Mouse (Mus musculus): ENCODE data around the gene Polr3b. TPM values are rescaled to one million over a fixed set of nuclear protein-coding genes. Genes with fewer than 3 reads are reported as not detected.

Gene Polr3b
- polyA plus RNA-seq, 1 experiment from 2014 or later = 18.2 TPM

GRCm38 (mm10) chr10:84632005-84632404 is 9.9 kb downstream of the Polr3b start:
- Histone ChIP-seq H3K27me3 (ENCODE audit: control insufficient read depth, insufficient read depth, low read length) (no peaks in the 10 kb centered on the region), H3K36me3 (ENCODE audit: control insufficient read depth, insufficient read depth, low read length) (0 out of 2 replicates have a peak, but pooled peaks cover 5% of the 10 kb centered on the region), H3K27ac (ENCODE audit: low read depth, low read length) (no peak overlapping the region), H3K4me2 (replicated peaks; ENCODE audit: low read depth, low read length) (no peak overlapping the region), H3K4me1 (replicated peaks; ENCODE audit: control insufficient read depth, insufficient read depth, low read length) (no peaks in the 10 kb centered on the region), H3K4me3 (ENCODE audit: low read depth, low read length) (no peak overlapping the region), H3K9me3 (ENCODE audit: control insufficient read depth, low read length) (no peaks in the 10 kb centered on the region), H3K9ac (ENCODE audit: low read depth, low read length) (no peak overlapping the region)
- ATAC-seq (ENCODE audit: low FRiP score) (no peak), DNase-seq (ENCODE audit: low spot score) (no peak)
- WGBS = 91% methylated on average over 4 of the region's 4 CpGs

DNA sequence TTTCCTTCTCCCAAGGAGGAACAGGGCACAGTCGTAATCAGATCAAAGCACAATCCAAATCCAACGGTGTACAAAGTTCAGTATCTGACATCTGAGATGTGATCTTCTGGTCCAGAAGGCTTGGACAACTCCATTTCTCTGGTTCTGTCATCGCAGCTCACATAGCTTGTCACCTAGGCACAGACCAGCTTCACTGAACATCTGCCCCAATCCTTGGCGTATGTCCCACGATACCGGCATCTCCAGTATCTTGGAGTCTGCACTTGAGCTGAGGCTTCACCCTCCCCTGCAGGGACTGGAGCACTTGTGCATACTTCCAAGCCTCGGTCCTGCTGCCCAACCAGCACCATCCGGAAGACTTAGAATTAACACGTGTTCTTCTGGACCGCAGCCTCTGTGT is 14.6 kb downstream of the Polr3b start:
- Histone ChIP-seq H3K4me1 (replicated peaks; ENCODE audit: control insufficient read depth, insufficient read depth, low read length) (no peaks in the 10 kb centered on the region), H3K4me3 (ENCODE audit: low read depth, low read length) (no peak overlapping the region), H3K36me3 (ENCODE audit: control insufficient read depth, insufficient read depth, low read length) (0 out of 2 replicates have a peak, but pooled peaks cover 2% of the 10 kb centered on the region), H3K4me2 (replicated peaks; ENCODE audit: low read depth, low read length) (no peak overlapping the region), H3K27ac (ENCODE audit: low read depth, low read length) (no peak overlapping the region), H3K27me3 (ENCODE audit: control insufficient read depth, insufficient read depth, low read length) (no peaks in the 10 kb centered on the region), H3K9ac (ENCODE audit: low read depth, low read length) (no peak overlapping the region), H3K9me3 (ENCODE audit: control insufficient read depth, low read length) (no peaks in the 10 kb centered on the region)
- ATAC-seq (ENCODE audit: low FRiP score) (no peak), DNase-seq (ENCODE audit: low spot score) (no peak)
- WGBS = 96% methylated on average over 10 of the region's 10 CpGs

DNA sequence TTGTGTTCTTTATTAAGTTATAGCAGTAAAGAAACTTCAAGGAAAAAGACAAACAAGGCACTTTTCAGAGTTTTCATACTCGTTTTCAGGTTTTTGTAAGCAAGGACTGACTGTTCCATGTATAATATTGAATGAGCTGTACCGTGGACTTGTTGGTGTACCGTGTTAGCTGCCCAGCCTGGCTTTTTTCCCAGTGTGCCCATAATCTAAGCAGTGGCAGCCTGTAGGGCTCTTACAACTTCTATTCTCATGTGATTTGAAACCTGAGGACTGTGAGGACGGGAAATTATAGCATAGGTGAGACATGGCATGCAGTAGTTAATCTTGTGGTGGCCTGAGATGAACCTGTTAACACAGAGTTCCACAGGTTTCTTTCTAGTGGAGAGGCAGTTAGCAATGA is 16.3 kb downstream of the Polr3b start:
- DNase-seq (ENCODE audit: low spot score) (no peak), ATAC-seq (ENCODE audit: low FRiP score) (no peak)
- H3K27ac ChIP-seq (ENCODE audit: low read depth, low read length) = no peak overlapping the region
- H3K9ac ChIP-seq (ENCODE audit: low read depth, low read length) = no peak overlapping the region
- no peak overlapping the region for H3K4me3 ChIP-seq (ENCODE audit: low read depth, low read length)
- no peaks in the 10 kb centered on the region for H3K9me3 ChIP-seq (ENCODE audit: control insufficient read depth, low read length)
- H3K4me1 ChIP-seq (replicated peaks; ENCODE audit: control insufficient read depth, insufficient read depth, low read length) = no peaks in the 10 kb centered on the region
- H3K36me3 ChIP-seq (ENCODE audit: control insufficient read depth, insufficient read depth, low read length) = 0 out of 2 replicates have a peak, but pooled peaks cover 2% of the 10 kb centered on the region
- no peak overlapping the region for H3K4me2 ChIP-seq (replicated peaks; ENCODE audit: low read depth, low read length)
- no peaks in the 10 kb centered on the region for H3K27me3 ChIP-seq (ENCODE audit: control insufficient read depth, insufficient read depth, low read length)
- 91% methylated on average over 4 of the region's 4 CpGs for WGBS

DNA sequence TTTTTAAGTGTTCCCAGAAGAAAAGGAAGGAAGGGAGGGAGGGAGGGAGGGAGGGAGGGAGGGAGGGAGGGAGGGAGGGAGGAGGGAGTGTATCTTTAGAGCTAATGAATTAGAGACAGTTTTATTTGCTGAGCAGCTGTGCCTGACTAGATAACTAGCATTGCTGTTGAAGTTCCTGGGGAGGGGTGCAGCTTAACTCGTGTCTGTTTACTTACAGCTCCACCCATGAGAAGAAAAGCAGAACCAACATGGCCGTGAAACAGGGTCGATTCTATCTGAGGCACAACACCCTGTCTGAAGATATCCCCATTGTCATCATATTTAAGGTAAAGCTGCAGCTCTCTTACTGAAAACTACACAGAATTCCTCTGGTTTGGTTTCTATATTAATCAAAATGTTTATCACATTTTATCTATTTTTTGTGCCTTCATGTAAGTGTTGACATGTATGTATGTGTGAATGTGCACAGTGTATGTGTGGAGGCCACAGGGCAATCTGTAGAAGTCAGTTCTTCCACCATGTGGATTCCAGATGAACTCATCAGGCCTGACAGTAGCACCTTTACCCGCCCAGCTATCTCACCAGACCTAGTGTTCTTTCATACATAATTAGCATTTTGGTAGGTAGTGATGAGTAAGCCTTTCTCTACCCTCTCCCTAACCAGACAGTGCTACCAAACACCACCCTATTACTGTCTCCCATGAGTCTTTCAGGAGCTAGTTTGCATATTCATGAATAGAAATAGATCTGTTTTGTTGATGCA is 17.6 kb downstream of the Polr3b start:
- DNase-seq (ENCODE audit: low spot score) = no peak
- Histone ChIP-seq H3K4me2 (replicated peaks; ENCODE audit: low read depth, low read length) (no peak overlapping the region), H3K27ac (ENCODE audit: low read depth, low read length) (no peak overlapping the region), H3K4me1 (replicated peaks; ENCODE audit: control insufficient read depth, insufficient read depth, low read length) (no peaks in the 10 kb centered on the region), H3K27me3 (ENCODE audit: control insufficient read depth, insufficient read depth, low read length) (no peaks in the 10 kb centered on the region), H3K36me3 (ENCODE audit: control insufficient read depth, insufficient read depth, low read length) (0 out of 2 replicates have a peak, but pooled peaks cover 2% of the 10 kb centered on the region), H3K9me3 (ENCODE audit: control insufficient read depth, low read length) (no peaks in the 10 kb centered on the region), H3K9ac (ENCODE audit: low read depth, low read length) (no peak overlapping the region), H3K4me3 (ENCODE audit: low read depth, low read length) (no peak overlapping the region)
- WGBS = 87% methylated on average over 4 of the region's 4 CpGs
- no peak for ATAC-seq (ENCODE audit: low FRiP score)

DNA sequence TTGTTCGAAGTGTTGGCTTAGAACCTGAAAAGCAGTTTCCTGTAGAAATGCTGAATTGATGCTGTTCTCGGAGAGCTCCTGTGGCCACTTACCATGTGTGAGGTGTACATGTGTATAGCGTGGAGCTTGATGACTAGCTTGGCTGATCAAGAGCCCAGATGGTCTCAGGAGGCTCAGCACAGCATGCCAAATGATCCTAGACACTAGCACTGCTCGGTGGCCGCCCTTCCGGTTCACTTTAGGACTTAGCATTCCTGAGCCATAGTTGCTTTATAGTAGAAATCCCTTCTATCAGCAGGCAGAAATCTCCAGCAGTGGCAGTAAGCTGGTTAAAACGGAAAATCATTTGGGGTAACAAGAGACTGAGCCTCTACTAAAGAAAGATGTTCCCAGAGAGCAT is 18.8 kb downstream of the Polr3b start:
- DNase-seq (ENCODE audit: low spot score) = no peak

GRCm38 (mm10) chr10:84641576-84641975 is 19.5 kb downstream of the Polr3b start:
- Histone ChIP-seq H3K9me3 (ENCODE audit: control insufficient read depth, low read length) (no peaks in the 10 kb centered on the region), H3K4me2 (replicated peaks; ENCODE audit: low read depth, low read length) (no peak overlapping the region), H3K9ac (ENCODE audit: low read depth, low read length) (no peak overlapping the region), H3K36me3 (ENCODE audit: control insufficient read depth, insufficient read depth, low read length) (0 out of 2 replicates have a peak, but pooled peaks cover 2% of the 10 kb centered on the region), H3K27ac (ENCODE audit: low read depth, low read length) (no peak overlapping the region), H3K27me3 (ENCODE audit: control insufficient read depth, insufficient read depth, low read length) (no peaks in the 10 kb centered on the region), H3K4me3 (ENCODE audit: low read depth, low read length) (no peak overlapping the region), H3K4me1 (replicated peaks; ENCODE audit: control insufficient read depth, insufficient read depth, low read length) (no peaks in the 10 kb centered on the region)
- WGBS = 85% methylated on average over 2 of the region's 2 CpGs
- DNase-seq (ENCODE audit: low spot score) (peak; percentile 34), ATAC-seq (ENCODE audit: low FRiP score) (no peak)

More for the DNA sequence above, 18.8 kb downstream of the Polr3b start:
- H3K4me2 ChIP-seq (replicated peaks; ENCODE audit: low read depth, low read length) = no peak overlapping the region
- H3K27ac ChIP-seq (ENCODE audit: low read depth, low read length) = no peak overlapping the region
- H3K9ac ChIP-seq (ENCODE audit: low read depth, low read length) = no peak overlapping the region
- no peak overlapping the region for H3K4me3 ChIP-seq (ENCODE audit: low read depth, low read length)
- no peaks in the 10 kb centered on the region for H3K27me3 ChIP-seq (ENCODE audit: control insufficient read depth, insufficient read depth, low read length)
- 90% methylated on average over 7 of the region's 7 CpGs for WGBS
- no peaks in the 10 kb centered on the region for H3K9me3 ChIP-seq (ENCODE audit: control insufficient read depth, low read length)
- H3K36me3 ChIP-seq (ENCODE audit: control insufficient read depth, insufficient read depth, low read length) = 0 out of 2 replicates have a peak, but pooled peaks cover 2% of the 10 kb centered on the region
- no peak for ATAC-seq (ENCODE audit: low FRiP score)
- H3K4me1 ChIP-seq (replicated peaks; ENCODE audit: control insufficient read depth, insufficient read depth, low read length) = no peaks in the 10 kb centered on the region

DNA sequence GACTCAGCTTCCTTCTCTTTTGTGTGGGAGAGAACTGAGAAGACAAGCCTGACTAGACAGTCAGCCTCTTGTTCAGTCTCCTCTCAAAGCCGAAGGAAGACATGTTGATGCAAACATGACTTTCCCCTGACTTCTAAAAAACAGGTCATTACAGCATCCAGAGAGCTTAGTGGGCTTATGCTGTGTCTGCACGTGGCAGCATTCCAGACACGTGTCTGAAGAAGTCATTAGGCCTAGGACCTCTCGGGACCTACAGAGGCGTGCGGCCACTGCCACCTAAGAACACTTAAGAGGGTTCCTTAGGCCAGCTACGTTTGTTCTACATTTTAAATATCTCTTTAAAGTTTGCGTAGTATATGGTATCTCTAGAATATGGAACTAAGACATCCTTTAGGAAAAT is 23.8 kb downstream of the Polr3b start:
- Histone ChIP-seq H3K4me2 (replicated peaks; ENCODE audit: low read depth, low read length) (no peak overlapping the region), H3K4me1 (replicated peaks; ENCODE audit: control insufficient read depth, insufficient read depth, low read length) (no peaks in the 10 kb centered on the region), H3K27me3 (ENCODE audit: control insufficient read depth, insufficient read depth, low read length) (no peaks in the 10 kb centered on the region), H3K36me3 (ENCODE audit: control insufficient read depth, insufficient read depth, low read length) (no peaks in the 10 kb centered on the region), H3K9me3 (ENCODE audit: control insufficient read depth, low read length) (no peaks in the 10 kb centered on the region), H3K4me3 (ENCODE audit: low read depth, low read length) (no peak overlapping the region), H3K9ac (ENCODE audit: low read depth, low read length) (no peak overlapping the region), H3K27ac (ENCODE audit: low read depth, low read length) (no peak overlapping the region)
- no peak for DNase-seq (ENCODE audit: low spot score)
- WGBS = 89% methylated on average over 8 of the region's 8 CpGs
- ATAC-seq (ENCODE audit: low FRiP score) = no peak

- WGBS = 90% methylated on average over 12 of the region's 12 CpGs
- Histone ChIP-seq H3K27ac (ENCODE audit: low read depth, low read length) (no peak overlapping the region), H3K4me3 (ENCODE audit: low read depth, low read length) (no peak overlapping the region), H3K4me2 (replicated peaks; ENCODE audit: low read depth, low read length) (no peak overlapping the region), H3K27me3 (ENCODE audit: control insufficient read depth, insufficient read depth, low read length) (no peaks in the 10 kb centered on the region), H3K36me3 (ENCODE audit: control insufficient read depth, insufficient read depth, low read length) (no peaks in the 10 kb centered on the region), H3K4me1 (replicated peaks; ENCODE audit: control insufficient read depth, insufficient read depth, low read length) (no peaks in the 10 kb centered on the region), H3K9me3 (ENCODE audit: control insufficient read depth, low read length) (no peaks in the 10 kb centered on the region), H3K9ac (ENCODE audit: low read depth, low read length) (no peak overlapping the region)
- DNase-seq (ENCODE audit: low spot score) (no peak), ATAC-seq (ENCODE audit: low FRiP score) (no peak)
Observed at GRCm38 (mm10) chr10:84646506-84647102, 24.5 kb downstream of the Polr3b start.

GRCm38 (mm10) chr10:84647264-84647663 is 25.2 kb downstream of the Polr3b start:
- Histone ChIP-seq H3K4me2 (replicated peaks; ENCODE audit: low read depth, low read length) (no peak overlapping the region), H3K9me3 (ENCODE audit: control insufficient read depth, low read length) (no peaks in the 10 kb centered on the region), H3K36me3 (ENCODE audit: control insufficient read depth, insufficient read depth, low read length) (no peaks in the 10 kb centered on the region), H3K27me3 (ENCODE audit: control insufficient read depth, insufficient read depth, low read length) (no peaks in the 10 kb centered on the region), H3K4me3 (ENCODE audit: low read depth, low read length) (no peak overlapping the region), H3K27ac (ENCODE audit: low read depth, low read length) (no peak overlapping the region), H3K4me1 (replicated peaks; ENCODE audit: control insufficient read depth, insufficient read depth, low read length) (no peaks in the 10 kb centered on the region), H3K9ac (ENCODE audit: low read depth, low read length) (no peak overlapping the region)
- DNase-seq (ENCODE audit: low spot score) (no peak), ATAC-seq (ENCODE audit: low FRiP score) (no peak)
- 93% methylated on average over 5 of the region's 5 CpGs for WGBS
